In genomic region chr16:42875852-42875980, GRCm38 (mm10) we compare ENCODE assay signal across 8 mouse cellular contexts. TPM values are rescaled to one million over a fixed set of nuclear protein-coding genes. Genes with fewer than 3 reads are reported as not detected.
DNase-seq lines count a peak whose midpoint lies in the region; ATAC-seq and TF ChIP-seq lines count a peak whose summit lies in the region.

Zbtb20 (plus strand) TSS chr16:42875881.

- DNase-seq in left cerebral cortex, adult 18-20 months (ENCODE audit: low spot score in 2 of 2) = no peak
- DNase-seq in left cerebral cortex, adult 11 months (ENCODE audit: low spot score) = no peak
- DNase-seq in heart, embryonic 10.5 days (ENCODE audit: low spot score) = no peak
- no peak for DNase-seq in left cerebral cortex, adult 8-10 months (ENCODE audit: low spot score in 2 of 2)
- no peak for DNase-seq in embryo, embryonic 11 days
- DNase-seq in thymus, postnatal 4 days = no peak

- WGBS in heart, embryonic 10.5 days = 0% methylated on average over 8 of the region's 8 CpGs
- 0% methylated on average over 8 of the region's 8 CpGs for WGBS in neural tube, embryonic 14.5 days

- peak within 1 kb of the TSS; percentile 84 for H3K27ac ChIP-seq in bone marrow macrophage, adult 2 months (ENCODE audit: insufficient read depth, low read depth, low read length)
- peak within 1 kb of the TSS; percentile 96 for H3K27ac ChIP-seq in heart, embryonic 10.5 days
- peak within 1 kb of the TSS; percentile 96 for H3K27ac ChIP-seq in neural tube, embryonic 14.5 days (ENCODE audit: low read depth, low read length)

- peak within 1 kb of the TSS; percentile 80 for H3K9ac ChIP-seq in neural tube, embryonic 14.5 days (replicated peaks; ENCODE audit: low read depth, low read length)

- no peaks in the 10 kb centered on the region for H3K36me3 ChIP-seq in heart, embryonic 10.5 days
- no peaks in the 10 kb centered on the region for H3K36me3 ChIP-seq in neural tube, embryonic 14.5 days (ENCODE audit: control insufficient read depth, insufficient read depth, low read length)

- no peak for TF ChIP-seq CTCF in bone marrow macrophage, adult 2 months (IDR thresholded peaks at IDR 0.05; ENCODE audit: low read depth, low read length)

- peak within 1 kb of the TSS; percentile 72 for H3K4me2 ChIP-seq in neural tube, embryonic 14.5 days (ENCODE audit: low read depth, low read length)

- H3K27me3 ChIP-seq in heart, embryonic 10.5 days (ENCODE audit: insufficient read depth, poor library complexity, severe bottlenecking) = no peaks in the 10 kb centered on the region
- H3K27me3 ChIP-seq in neural tube, embryonic 14.5 days (ENCODE audit: control insufficient read depth, insufficient read depth, low read length) = no peaks in the 10 kb centered on the region

- no peak for ATAC-seq in neural tube, embryonic 14.5 days (ENCODE audit: low read depth)

- peak within 1 kb of the TSS; percentile 72 for H3K4me3 ChIP-seq in bone marrow macrophage, adult 2 months (ENCODE audit: insufficient read depth, low read length)
- H3K4me3 ChIP-seq in heart, embryonic 10.5 days = peak within 1 kb of the TSS; percentile 73
- H3K4me3 ChIP-seq in neural tube, embryonic 14.5 days (ENCODE audit: low read depth, low read length) = peak within 1 kb of the TSS; percentile 72

- H3K9me3 ChIP-seq in heart, embryonic 10.5 days = no peaks in the 10 kb centered on the region
- H3K9me3 ChIP-seq in neural tube, embryonic 14.5 days (ENCODE audit: control insufficient read depth, low read length) = no peaks in the 10 kb centered on the region

- H3K4me1 ChIP-seq in bone marrow macrophage, adult 2 months (ENCODE audit: control insufficient read depth, insufficient read depth, low read length) = peaks cover 5% of the 10 kb centered on the region; the same call in 1 of the 2 replicates
- H3K4me1 ChIP-seq in heart, embryonic 10.5 days = no peaks in the 10 kb centered on the region
- H3K4me1 ChIP-seq in neural tube, embryonic 14.5 days (ENCODE audit: control insufficient read depth, insufficient read depth, low read length) = no peaks in the 10 kb centered on the region

- TF ChIP-seq POLR2A in bone marrow macrophage, adult 2 months (IDR thresholded peaks at IDR 0.05; ENCODE audit: borderline replicate concordance, low read depth, low read length) = no peak

RNA-seq across cellular contexts. Expression of gene Zbtb20, which starts in this region (rescaled TPM):
- total RNA-seq in left cerebral cortex, adult 18-20 months (2021) = 10 to 100 TPM; 44.7 to 44.8 TPM
- polyA plus RNA-seq in bone marrow macrophage, adult 2 months (2012; ENCODE audit: insufficient read depth, insufficient read length, missing spikeins) = 14.7 and 15.4 TPM in 2 replicates
- polyA plus RNA-seq in heart, embryonic 10.5 days (2016; fragmentation: Nextera tagmentation; extraction: Ambion mirVana) = 32.5 and 39.5 TPM in 2 replicates
- total RNA-seq in left cerebral cortex, adult 8-10 months (2022) = 10 to 100 TPM; 72.5 to 88.1 (median 73.5) TPM
- polyA plus RNA-seq in neural tube, embryonic 14.5 days (2014; fragmentation: Nextera tagmentation; extraction: Ambion mirVana) = 57.2 and 71.0 TPM in 2 replicates
